Mouse (Mus musculus) c-Kit-positive CD71-negative TER-119-negative erythroid progenitor cells, embryonic 14.5 days (primary cell): ENCODE measurements around the gene Adgrd1.

ENCODE experiments used
- DNase-seq: peaks from one replicate; pipeline ENCODE4 v3.0.0-alpha.2; 2013; ENCODE audit warnings: low read depth

Gene Adgrd1

DNA sequence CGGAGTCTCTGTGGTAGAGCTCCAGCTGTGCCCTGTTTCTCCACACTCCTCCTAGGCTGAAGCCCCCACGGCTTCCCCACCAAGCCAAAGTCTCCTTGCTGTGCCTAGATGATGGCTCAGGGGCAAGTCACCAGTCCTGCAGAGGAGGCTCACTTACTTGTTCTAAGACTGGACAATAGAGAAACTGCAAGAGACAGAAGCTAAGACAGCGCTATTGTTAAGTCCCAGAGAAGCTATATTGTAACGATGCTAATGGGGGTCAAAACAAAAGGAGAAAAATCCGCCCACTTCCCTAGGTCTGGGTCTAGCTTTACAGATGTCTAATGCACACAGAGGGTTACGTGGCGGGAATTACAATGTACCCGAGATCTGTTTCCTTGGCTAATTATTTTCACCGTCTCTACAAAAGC is 59.4 kb downstream of the Adgrd1 start:
- no peak for DNase-seq

DNA sequence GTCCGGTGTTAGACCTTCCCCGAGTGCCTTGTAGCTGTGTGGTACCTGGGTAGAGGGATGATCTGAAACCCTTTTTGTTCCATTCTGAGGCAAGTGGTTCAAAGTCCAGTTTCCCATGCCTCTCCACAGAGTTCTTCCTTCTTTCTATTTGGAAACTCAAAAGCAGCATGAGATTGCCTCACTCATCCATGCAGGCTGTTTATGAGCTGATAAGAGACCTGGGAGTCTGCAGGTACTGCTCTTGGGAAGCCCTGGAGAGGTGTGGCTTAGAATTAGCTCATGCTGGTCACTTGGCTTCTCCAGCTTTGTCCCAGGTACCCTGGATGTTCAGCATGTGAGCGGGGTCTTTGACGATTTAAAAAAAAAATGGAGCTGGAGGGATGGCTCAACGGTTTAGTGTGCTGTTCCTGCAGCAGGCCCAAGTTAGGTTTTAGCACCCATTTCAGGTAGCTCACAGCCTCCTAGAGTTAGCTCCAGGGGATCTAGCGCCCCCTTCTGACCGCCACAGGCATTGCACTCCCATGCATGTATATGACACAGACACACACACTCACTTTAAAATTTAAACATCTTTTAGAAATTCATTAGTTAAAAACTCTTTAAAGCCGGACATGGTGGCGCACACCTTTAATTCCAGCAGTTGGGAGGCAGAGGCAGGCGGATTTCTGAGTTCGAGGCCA is 65.0 kb downstream of the Adgrd1 start:
- no peak for DNase-seq

DNA sequence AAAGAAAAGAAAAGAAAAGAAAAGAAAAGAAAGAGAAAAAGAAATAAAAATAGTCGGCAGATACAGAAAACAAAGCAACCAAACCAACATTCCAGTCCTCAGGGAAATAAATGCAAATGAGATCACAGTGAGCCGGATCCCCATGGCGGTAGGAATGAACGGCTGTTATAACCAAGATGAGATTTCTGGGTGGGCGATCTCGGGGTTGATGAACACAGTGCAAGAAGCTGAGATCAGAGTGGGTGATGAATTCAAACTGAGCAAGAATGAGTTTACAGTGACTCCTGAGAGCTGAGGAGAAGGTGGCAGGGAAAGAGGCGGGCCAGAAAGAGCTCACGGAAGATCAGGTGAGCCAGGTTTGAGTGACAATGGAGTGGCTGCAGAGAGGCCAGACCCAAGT is 66.9 kb downstream of the Adgrd1 start:
- no peak for DNase-seq

DNA sequence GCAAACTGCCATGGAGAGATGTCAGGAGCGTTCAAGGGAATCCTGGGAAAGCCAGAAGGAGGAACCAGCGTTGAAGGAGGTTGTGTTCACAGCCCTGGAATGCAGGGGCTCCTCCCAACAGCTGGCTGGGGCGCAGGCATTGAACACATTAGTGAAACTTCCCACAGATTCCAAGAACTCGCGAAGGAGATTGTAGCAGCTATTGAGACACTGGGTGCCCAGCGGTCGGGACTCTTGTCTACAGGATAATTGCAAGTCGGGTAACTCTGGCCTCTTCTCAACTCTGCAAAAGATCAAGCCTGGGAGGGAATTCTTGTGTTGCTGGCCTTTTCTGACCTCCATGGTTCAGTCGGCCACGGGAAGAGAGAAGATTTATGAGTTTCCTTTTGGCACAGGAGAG is 67.5 kb downstream of the Adgrd1 start:
- DNase-seq, result no peak

DNA sequence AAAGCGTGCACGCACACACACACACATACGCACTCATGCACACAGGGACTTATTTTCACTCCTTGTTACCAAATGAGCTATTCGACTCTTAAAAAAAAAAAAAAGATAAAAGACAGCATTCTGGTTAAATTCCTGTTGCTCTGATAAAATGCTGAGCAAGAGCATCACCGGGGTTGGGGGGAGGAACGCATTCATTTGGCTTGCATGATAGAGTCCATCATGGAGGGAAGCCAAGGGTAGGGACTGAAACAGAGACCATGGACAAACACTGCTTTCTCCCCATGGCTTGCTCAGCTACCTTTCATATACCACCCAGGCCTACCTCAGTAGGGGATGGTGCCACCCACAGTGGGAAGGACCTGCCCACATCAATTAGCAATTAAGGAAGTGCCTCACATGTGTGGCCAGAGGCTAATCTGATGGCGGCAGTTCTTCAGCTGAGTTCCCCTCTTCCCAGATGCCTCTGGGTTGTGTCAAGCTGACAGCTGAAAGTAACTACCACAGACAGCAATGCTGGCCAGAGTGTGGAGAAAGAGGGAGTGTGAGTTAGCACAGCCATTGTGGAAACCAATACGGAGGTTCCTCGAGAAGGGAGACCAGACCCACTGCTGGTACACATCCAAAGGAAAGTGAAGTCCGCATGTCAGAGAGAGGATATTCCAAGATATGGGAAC is 68.5 kb downstream of the Adgrd1 start:
- DNase-seq, result no peak

DNA sequence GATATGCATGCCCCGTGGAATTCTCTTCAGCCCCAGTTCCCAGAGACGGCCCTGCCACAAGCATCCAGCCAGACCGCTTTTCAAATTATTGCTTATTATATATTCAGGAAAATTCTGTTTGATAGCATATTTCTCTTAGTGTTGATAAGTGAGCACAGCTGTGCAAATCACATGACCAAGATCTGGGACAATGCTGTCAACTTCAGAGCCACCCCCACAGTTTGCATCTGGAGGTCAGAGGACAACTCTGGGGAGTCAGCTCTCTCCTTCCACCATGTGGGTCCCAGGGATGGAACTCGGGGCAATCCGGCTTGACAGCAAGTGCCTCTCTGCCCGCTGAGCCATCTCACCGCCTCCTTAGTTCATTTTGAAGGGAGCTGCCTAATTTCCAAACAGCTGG is 69.0 kb downstream of the Adgrd1 start:
- DNase-seq, result no peak

DNA sequence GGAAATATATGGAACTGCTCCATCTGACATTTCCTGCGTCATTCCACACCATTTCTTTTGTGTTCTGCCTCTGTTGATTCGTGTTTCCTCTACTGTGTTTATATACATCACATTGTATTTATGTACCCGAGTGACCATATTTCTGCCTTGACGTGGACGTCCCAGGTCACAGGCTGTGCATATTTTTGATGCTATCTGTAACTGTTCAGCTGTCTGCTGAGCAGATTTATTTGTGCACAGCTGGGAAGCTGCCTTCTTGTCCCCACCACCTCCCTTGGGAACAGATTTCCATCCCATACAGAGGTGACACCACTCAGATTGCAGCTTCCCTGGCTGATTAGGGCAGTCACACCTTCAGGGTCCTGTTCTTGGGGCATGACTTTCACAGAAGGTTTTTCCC is 72.5 kb downstream of the Adgrd1 start:
- no peak for DNase-seq

DNA sequence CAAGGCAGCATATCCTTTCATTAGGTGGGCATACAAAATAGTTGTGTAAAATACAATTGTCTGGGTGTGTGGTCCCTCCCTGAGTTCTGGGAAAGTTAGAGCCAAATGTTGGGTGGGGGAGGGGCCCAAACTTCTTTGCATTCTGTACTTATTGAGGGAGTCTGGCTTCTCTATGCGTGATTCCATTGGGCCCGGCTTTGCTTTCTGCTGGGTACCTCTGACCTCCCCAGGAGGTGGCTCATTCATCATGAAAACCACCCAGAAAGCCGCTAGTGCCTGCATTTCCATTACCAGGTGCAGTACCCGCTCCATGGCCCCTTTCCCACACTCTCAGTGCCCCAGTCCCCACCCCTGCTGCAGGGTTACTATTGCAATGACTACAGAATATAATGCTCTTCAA is 73.0 kb downstream of the Adgrd1 start:
- no peak for DNase-seq

DNA sequence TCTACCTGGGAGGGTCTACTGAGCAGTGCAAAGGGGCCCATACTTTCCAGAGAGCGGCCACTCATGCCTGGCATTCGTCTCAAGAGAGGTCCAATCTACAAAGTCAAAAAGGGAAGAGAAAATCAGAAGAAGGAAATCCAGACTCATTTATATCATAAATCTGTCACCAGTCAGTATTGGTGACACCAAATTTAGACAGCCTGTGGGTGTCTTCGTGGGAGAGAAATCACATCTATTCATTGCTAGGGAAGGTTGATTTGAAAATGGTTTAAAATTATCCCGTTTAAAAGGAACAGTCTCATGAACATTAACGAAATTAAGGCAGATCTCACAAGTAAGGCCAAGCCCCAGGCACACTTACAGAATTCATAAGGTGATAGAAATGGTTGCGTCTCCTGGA is 76.0 kb downstream of the Adgrd1 start:
- no peak for DNase-seq

DNA sequence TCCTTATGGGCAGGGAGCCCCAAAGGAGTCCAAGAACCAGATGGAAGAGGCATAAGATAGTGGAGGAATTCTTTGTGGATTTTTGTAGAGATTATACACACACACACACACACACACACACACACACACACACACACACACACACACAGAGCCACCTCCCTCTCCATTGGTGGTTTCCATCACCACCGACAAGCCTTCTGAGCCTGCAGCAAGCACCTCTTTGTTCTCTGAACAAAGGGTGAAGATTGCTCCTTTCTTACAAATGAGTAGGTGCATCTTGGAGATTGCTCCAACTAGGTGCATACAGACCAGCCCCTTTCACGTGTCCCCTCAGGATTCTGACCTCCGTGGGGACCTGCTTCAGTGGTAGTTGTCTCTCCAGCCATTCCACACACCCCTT is 79.4 kb downstream of the Adgrd1 start:
- DNase-seq, result no peak

DNA sequence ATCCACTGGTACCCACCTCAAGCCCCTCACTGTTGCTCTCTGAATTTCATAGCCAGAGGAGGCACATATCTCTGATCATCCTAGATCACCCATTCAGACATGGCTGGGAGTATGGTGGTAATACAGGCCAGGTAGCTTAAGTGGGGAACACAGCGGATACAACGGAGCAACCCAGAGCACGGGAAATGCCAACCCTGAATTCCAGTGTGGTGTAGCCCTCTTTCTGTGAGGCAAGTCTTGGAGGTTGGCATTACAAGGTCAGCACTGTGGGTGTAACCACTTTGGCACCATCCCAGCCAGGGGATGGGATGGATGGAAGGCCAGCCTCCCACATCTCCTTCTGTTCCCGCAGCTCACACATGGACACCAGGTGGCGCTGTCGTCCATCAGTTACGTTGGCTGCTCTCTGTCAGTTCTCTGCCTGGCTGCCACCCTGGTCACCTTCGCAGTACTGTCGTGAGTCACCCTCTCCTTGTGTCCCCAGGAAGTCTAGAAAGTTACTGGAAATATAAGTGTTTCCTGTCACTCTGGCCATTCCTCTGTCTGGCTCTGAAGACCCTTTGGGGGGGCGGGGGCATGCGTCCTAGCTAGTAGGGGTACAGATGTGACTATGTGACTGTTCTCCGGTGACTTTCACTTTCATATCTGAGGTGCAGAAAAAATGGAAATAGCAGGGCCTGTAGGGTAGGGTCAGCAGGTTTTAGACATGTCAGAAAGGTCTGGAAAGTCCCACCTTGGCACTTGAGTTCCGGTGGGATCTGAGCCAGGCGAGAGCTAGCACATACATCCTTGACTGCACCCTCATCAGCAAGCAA is 81.4 kb downstream of the Adgrd1 start:
- peak; percentile 77 for DNase-seq

DNA sequence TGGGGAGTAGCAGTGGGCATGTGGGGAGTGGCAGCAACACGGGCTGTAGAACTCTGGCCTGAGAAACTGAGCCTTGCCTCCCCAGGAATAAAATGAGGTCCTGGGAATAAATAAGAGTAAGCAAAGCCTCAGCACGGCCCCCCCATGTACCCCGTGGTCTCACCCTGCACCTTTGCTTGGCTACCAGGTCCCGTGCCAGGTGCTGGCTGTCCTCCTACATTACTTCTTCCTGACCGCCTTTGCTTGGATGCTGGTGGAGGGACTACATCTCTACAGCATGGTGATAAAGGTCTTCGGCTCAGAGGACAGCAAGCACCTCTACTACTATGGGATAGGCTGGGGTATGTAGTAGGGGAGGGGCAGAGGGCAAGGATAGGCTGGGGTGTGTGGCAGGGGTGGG is 82.8 kb downstream of the Adgrd1 start:
- no peak for DNase-seq

DNA sequence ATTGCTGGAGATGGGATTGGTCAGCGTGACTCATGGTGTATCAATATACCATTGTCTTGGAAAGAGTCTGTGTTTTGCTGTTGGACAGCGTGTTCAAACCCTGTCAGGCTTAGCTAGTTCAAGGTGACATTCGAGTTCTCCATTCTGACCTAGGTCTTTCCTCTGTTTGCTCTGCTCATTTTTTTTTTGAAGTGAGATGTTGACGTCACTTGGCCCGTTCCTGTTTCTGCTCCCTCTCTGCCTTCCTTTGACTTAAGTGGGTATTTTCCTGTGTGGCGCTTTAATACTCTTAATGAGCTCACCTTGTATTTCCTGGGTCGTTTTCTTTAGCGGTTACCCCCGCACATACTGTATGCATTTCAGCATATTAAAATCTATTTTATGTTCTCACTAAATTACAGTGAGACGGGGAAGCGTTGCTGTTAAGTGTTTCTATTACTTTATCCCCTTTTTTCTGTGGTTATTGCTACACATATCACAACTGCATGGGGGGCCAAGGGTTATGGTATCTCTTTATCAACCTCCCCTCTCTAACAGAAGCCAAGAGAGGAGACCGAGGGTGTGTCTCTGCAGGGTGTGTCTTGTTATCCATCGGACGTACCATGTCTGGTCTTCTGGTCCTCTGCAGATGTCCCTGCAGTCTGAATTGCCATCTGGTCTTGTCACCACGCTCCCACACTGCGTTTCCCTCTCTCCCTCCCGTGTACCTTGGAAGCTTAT is 83.6 kb downstream of the Adgrd1 start:
- DNase-seq, result no peak

DNA sequence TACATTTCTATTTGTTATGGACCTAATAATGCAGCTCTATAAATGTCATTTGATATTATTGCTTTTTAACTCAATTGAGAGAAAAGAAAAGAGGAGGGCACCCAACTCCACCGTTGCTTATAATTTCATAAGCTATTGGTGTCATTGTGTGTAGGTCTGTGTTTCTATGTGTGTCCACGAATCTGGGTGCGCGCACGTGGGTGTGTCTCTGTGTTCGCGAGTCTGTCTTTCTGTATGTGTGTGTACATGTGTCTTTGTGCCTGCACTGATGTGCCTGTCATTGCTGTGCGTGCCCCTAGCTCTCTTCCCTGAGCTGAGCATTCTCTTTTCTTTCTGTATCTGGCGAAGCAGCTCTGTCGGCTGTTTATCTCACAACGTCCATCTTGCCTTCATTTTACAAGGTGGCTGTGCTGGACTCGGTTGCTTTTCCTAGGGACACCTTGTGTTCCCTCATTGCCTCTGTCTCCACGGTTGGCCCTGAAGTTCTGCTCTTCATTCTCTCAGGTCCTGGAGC is 84.2 kb downstream of the Adgrd1 start:
- no peak for DNase-seq

DNA sequence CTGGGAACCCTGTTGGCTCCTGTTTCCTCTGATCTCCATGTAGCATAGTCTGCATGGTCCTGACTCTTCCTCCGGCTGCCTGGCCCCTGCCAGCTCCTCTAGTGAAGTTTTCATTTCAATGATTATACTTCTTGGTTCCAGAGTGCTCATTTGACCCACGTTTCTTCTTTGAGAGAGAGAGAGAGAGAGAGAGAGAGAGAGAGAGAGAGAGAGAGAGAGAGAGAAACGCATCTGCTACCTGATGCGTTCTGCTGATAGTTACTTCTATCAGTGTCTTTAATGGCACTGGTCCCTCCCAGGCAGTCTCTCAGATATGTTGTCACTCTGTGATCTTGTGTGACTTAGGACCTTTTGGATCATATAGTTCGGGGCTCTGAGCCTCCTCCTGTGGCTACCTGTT is 84.9 kb downstream of the Adgrd1 start:
- DNase-seq, result no peak

DNA sequence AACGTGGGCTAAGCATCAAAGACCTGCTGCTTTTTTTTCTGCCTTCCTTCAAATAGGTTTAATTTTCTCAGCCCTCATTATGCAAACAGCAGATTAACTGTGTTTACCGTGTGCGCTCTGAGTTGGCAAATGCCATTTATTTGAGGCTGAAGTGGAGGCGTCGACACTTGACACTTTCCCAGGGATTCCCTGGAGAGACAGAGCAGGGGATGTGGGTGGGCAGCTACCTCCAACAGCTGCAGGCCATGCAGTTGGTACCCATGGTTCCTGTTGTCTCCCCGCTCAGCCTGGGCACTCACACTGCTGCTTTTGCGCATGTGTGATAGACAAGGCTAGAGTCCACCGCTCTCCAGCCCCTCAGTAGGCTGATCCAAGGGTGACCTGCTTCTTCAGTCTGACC is 86.0 kb downstream of the Adgrd1 start:
- no peak for DNase-seq

DNA sequence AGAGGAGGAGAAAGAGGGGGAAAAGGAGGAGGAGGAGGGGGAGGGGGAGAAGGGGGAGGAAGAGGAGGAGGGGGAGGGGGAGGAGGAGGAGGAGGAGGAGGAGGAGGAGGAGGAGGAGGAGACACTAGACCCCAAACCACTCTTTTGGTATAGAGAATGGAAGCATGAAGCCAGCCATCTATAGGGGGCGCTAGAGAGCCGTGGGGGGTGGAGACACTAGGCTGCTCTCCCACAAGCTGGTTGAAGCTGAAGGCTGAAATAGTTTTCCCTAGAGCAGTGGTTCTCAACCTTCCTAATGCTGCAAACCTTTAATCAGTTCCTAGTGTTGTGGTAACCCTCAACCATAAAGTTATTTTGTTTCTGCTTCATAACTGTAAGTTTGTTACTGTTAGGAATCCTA is 89.7 kb downstream of the Adgrd1 start:
- DNase-seq, result no peak

DNA sequence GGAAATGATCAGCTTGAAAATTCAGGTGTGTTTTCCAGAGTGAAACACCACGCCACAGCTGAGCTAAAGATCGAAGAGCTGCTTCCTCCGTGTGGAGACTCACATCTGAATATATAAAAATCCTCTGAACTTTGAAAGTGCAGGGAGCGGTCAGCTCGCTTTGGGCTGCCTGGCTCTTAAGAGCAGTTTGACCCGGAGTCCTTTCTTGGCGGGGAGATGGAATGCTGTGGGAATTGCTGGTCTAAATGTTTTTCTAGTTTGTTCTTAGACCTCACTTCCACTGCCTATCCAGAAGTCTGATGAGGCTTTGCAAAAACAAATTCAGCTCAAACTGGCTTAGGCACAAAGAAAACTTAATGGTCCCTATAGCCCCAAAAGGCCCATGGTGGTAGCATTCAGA is 90.4 kb downstream of the Adgrd1 start:
- DNase-seq, result no peak

DNA sequence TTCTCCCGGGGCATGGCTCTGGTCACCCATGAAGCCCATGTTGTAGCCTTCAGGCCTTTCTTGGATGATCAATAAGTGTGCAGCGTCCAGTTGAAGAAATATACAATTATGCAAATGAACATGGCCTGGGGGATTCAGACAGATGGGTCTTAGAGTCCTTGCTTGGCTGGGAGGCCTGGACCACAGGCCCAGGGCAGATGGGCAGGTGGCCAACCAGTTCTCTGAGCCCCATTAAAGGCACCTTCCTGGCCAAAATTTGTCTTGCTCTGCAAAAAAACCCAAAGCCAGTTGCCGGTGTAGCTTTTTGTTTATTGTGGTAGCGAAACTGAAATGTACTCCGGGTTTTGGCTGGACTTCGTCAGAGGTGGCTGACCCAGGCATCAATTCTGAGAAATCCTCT is 92.5 kb downstream of the Adgrd1 start:
- no peak for DNase-seq

DNA sequence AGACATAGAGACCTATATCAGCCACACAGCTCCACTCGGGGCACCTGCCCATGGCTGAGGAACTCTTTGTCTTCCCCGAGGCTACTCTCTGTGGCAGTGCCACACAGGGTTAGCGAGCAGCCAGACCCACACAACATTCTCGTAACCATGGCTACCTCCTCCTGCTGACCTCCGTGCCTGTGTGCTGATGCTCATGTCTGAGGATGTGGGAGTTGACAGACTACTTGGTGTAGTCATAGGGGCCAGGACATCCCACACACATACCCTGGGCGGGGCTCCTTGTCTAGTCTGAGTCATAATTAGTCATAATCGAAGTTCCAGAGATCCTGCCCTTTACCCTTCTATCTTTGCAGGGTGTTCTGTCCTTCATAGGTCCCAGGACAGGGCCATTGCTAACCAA is 93.5 kb downstream of the Adgrd1 start:
- DNase-seq, result no peak

DNA sequence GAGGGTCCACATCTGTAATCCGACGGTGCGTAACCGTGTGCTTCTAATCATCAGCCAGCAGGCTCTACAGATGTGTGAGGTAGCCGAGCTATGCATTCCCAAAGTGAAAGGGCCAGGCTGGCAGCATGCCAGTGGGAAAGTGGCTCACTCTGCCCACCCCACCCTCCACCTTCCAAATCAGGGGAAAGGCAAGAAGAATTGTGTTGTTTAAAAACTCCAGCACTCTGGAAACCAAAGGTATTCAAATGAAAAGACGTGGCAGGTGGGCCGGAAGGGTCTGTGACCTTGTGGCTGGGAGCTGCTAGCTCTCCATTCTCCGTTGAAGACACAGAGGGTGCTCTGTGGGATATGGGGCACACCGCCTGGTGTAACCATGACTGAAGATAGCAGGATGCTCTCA is 100.0 kb downstream of the Adgrd1 start:
- DNase-seq, result no peak

DNA sequence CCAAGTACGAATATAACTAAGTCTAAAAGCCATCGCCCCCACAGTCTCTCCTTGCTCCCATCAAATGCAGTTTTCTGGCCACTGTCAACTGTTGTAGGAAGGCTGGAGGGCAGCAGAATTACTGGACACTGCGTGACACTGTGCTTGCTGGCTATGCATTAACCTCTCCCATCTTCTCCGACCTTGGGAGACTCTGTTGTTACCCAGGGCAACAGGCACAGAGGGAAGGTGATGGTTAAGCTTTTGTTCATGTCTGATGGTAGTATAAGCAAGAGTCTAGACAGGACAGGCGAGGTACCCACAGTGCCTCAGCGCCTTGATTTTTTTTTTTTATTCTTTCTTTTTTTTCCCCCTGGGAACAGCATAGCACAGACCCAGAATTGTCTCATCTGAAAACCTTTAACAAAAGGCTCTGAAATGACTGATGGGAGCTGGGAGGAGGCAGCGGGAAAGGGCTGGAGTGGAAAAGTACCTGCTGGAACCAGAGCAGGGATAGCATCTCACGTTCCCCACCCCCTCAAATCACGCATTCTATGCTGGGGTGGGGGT is 100.5 kb downstream of the Adgrd1 start:
- DNase-seq, result no peak
